Mouse (Mus musculus) spleen, postnatal 14 days (tissue): ENCODE results near the gene Apoe.
A peak's percentile ranks its signal among the peaks of the same experiment; 100 is the strongest.

Experiments
- DNase-seq, 2 experiments: peaks; one replicate each; pipeline ENCODE4 v3.0.0; 2021 to 2022; ENCODE audit warnings: low spot score in 2 of 2

The Apoe gene

DNA sequence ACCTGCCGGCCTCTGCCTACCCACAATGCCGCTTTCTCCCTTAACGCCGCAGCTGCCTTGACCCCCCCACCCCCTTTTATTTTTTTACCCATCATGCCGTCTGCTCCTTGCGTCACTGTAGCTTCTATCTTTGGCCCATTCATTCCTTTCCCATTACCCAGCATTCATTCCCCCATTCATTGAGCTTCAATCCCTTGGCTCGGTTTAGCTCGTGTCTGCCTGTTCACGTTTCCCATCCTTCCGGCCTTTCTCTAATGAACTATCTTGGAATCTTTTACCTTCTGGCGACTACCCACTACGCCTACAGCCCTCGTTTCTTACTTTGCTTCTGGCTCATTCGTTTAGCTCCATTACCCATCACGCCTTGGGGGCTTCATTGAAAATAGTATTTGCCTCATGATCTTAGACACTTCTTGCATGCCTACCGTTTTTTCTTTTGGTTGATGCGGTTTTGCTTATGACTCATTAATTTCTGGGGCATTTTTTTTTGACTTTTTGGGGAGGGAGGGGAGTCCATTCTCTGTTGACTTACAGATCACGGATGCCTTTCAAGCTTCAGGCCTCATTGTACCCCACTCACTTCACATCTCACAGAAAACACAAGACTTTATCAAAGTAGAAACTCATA lies 17.2 kb upstream of the Apoe start:
- no peak for DNase-seq

DNA sequence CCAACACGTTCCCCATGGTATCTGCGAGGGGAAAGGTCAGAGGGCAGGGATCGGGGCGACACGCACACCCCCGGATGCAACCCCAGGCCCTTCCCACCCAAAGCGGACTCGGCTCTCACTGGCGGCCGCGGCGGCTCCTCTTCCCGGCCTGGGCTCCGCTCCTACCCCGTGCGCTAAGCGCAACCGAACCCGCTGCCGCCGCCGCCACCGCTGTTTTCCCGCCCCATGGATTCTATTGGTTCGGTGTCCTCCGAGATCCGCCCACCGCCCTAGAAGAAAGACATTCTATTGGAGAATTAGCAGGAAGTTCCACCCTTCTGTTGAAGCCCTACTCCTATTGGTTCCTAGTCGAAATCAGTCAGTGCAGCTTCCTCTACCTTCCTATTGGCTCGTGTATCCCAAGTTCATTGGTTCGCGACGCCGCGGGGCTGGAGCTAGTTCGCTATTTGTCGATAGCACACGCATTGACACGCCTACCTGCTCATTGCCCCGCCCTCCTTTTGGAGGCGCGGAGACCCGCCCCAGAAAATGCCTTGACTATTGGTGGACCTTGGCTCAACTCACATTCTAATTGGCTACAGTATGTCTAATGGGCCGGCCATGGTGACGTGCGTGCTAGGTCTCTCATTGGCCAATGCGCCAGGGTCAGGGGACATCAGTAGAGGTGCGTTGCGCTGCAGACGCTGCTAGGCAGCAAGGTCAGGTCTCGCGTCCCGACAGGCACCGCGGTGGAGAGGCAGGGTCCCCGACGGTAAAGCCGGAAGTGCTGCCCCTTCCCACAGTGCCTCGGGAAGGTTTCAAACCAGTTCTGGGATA lies 16.5 kb upstream of the Apoe start, which contains the start of gene Tomm40:
Gene Tomm40, minus strand, starts transcription at position 200 of the 816 bp plus-strand sequence.
- DNase-seq: peak; percentile 94 to 95

DNA sequence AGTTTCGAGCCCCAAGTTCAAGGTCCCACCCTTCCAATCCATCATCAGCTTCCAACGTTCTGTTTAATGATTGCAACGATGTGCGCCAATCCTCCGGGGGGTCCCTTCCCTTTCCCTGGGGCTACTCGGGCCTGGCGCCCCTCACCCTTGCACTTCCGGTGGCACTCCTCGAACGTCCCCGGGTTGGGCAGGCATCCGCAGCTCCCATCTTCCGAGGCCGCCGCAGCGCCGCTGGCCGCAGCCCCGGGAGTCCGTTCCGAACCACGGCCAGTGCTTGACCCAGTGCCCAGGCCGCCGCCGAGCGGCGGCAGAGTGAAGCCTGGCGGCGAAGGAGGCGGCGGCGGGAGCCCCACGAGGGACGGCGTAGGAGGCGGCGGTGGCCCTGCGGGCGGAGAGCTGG lies 15.8 kb upstream of the Apoe start:
- DNase-seq: no peak

DNA sequence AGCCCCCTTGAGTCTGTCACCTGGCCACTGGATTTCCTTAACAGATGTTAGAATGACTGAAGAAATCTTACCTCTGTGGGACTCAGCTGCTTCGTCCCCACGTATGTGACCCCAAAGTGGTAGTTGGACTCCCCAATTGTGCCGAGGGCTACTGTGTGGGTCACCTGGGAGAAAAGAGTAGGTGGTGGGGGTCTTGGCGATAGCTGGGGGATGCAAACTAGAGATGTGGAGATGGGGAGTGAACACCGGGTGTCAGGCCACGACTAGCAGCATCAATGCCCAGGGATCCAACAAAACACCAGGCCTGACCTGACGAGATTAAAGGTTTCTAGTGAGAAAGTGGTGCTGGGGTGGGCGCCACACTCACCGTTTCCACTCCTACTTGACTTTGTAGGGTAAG lies 14.6 kb upstream of the Apoe start:
- DNase-seq: no peak

DNA sequence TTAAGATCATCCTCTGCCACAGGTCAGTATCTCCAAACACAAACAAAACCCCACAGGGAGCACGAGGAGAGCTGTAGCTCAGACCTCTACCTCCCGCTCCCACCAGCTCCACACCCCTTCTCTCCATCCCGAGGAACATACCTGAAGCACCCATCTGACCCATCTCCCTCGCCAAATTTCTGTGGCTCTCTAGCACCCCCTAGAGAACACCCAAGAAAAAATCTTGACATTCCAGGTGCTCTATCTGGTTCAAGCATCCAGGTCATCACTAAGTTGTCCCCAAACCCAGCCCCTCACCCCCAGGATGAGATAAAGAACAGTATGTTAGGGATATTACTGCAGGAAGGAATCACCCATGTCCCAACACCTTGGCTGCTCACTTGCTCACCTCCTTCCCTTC lies 14.2 kb upstream of the Apoe start:
- DNase-seq: no peak

DNA sequence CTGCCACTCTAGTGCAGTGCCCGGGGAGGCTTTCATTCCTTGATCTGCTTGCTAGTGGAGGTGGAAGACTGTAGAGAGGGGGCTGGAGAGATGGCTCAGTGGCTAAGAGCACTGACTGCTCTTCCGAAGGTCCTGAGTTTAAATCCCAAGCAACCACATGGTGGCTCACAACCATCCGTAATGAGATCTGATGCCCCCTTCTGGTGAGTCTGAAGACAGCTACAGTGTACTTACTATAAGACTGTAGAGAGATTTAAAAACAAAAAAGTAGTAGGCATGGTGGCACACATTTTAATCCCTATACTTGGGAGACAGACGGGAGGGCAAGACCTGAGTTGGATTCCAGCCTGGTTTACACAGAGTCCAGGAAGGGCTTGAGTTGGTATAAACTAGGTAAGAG lies 13.4 kb upstream of the Apoe start:
- no peak for DNase-seq

DNA sequence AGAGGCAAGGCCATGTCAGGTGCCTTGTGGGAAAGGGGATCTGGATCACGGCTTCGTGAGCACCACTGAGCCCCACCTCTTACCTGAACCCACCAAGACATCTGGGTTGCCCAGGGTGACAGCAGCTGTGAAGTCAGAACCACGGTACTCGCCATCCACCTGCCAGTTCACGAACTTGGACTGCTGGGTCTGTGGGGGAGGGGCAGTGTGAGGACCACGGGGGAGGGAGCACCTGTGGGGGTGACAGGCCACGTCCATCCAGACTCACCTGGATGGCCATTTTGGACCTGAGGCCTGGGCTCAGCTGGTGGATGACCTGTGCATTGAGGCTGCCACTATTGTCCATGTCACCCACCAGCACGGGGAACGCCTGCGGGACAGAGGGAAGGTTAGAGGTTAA lies 11.7 kb upstream of the Apoe start:
- DNase-seq: no peak

DNA sequence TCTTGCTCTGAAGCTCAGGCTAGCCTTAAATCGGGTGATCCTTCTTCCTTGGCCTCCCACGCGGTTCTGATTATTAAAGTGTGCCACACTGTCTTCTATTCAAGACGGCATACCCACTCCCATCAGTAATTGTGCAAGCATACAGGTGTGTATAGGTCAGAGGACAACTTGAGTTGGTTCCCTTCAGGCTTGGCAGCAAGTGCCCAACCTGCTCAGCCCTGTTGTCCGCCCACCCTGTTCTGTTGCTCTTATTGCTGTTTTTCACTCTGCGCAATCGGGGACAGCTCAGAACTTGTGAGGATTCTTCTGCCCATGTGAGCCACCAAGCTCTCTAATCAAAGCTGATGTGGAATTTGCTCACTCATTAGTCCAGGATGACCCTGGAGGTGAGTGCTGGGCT lies 6.3 kb upstream of the Apoe start:
- no peak for DNase-seq

DNA sequence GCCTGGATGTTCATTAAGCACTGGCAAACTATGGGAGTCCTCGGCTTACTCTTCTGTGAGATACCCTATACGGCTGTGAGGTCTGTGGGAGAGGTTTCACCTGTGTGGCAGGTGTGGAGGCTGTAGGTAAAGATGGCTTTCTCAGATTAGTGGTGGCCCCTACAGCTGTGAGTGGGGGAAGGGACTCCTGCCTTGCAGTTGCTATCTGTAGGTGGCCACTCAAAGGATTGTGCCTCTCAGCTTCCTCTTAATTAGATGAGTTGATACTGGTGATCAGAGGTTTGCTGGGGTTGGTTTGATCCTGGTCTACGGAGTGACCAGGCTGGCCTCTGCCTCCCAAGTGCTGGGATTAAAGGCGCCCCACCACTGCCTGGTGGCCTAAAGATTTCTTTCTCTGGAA lies 5.5 kb upstream of the Apoe start:
- no peak for DNase-seq

DNA sequence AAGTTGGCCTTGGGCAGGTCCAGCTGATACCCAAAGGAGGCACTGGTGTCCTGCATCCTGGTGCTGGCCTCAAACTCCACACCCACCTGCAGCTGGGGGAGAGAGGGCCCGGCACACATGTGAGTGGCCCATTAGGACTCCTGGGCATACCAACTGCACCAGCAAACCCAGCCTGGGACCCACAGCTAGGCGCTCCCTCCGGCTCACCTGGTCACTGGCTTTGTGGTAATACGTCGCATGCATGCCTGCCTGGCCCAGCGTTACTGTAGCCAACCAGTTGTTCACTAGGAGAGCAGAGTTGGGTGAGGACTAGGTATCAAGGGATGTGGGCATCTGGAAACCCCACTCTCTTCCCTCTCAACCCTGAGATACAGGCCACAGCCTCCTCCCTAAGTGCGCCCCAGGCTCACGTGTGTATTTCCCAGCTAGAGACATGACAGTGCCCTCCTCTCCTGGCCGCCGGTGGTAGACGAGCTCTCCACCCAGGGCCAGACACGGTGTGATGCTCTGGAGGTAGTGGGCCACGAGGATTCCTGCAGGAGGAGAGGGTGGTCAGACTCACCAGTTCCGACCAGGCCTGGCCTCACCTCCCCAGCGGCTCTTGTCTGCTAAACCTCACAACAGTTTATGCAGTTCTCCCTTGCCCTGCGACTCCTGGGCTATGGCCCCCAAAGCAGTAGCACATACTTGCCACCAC lies 4.0 kb upstream of the Apoe start:
- DNase-seq: no peak

DNA sequence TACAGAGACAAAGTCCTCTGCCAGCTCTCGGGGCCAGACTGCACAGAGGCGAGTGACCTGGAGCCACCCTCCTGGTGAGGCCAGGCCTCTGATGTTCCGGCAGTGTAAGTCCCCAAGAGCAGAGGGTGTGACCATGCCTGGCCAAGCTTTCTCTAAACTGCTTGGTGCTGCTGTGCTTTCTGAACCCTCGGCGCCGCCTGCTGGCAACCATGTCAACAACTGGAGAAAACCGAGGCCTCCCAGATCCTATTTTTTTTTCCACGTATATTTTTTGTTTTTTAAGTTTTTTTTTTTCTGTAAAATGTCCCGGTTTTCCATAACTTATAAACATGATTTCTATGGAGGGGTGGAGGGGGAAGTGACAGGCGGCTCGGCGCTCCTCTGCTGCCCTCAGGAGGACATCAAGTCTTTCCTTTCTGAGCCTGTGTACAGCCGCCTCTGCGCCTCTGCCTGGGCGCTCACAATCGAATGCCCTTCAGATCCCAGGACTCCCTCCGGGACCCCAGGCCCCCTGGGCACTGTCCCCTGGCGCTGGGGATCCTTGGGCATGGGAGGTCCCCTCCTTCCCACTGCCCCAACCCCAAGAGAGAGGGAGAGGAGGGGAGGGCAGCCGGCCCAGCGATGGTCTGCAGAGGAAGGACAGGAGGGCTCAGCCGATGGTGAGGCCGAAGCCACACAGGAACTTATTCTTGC lies 2.2 kb upstream of the Apoe start:
- peak in 1 of 2 experiments; percentile 49 for DNase-seq

DNA sequence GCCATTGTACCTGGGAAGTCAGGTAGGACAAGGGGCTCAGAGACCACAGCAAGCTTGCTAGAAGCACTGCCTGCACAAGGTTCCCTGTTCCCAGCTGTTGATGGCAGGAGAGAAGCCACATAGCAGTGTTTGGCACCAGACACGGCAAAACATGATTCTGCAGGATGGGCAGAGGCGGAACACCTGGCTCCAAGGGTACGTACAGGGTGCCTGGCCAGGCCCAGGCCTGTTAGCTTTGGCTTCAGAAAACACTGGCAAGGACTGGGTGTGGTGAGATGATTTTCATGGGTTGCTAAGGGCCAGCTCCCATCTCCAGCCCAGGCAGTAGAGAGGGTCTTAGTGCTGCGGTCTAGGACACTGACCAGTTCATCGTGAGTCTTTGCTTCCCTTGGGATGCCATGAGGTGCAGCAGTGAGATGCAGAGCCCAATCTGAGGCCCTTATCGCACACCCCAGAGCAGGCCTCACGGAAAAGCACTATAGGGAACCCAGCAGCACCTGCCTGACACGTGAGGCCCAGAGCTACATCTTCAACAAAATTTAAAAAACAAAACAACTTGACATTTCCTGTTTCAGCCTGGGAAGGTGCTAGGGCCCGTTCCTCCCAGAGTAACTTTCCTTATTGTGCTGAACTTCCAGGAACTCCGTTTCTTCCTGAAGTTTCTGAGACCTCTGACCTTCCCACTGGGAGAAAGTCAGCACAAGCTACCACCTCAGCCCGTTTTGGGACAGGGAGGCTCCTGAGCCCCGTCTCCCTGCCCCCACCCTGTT lies 1.5 kb upstream of the Apoe start:
- no peak for DNase-seq

DNA sequence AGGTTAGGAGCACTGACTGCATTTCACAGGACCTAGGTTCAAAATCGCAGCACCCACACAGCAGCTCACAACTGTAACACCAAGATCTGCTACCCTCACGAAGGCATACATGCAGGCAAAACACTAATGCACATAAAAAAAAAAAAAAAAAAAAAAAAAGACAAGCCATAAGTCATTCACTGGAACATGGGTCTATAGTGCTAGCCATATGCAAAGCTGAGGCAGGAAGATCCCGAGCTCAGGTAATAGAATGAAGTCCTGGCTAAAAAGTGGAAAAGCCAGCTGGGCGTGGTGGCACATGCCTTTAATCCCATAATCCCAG lies 800 bp upstream of the Apoe start:
- no peak for DNase-seq

DNA sequence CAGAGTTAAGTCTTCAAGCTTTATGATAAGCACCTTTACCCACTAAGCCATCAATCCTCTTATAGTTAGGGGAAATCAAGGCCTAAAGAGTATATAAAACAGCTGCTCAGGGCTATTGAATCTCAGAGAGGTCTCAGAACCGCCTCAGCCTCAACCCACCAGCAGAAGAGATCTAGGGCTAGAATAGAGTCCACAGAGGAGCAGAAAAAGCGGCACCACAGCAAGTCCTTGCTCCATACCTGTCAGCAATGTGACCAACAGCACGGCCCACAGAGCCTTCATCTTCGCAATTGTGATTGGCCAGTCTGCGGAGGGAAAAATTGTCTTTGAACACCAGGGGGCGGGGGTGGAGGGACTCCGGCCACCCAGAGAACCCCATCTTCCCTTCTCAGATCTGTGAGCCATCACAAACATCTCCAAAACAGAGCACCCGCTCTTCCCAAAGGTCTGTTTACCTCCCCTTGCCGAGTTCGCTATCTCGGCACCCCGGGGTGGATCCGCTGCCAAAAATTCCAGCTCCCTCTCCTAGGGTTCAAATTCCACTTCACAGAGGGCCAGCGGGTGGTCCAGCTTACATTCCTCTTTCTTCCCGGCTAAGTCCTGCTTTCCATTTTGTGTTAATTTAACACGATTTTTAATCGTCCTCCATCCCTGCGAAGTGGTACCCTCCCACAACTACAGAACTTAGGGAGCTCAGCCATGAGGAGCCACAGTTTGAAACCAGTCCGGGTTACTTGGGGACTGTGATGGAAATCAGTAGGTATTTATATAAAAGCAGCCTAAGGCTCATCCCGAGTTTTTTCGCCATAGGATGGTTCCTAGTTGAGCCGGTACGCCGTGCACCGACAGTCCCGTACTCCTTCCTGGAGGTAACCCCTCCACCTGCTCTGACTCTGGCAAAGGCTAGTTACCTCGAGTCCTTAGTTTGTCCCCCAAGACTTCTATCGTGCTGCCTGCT lies 760 bp downstream of the Apoe start:
- DNase-seq: no peak

DNA sequence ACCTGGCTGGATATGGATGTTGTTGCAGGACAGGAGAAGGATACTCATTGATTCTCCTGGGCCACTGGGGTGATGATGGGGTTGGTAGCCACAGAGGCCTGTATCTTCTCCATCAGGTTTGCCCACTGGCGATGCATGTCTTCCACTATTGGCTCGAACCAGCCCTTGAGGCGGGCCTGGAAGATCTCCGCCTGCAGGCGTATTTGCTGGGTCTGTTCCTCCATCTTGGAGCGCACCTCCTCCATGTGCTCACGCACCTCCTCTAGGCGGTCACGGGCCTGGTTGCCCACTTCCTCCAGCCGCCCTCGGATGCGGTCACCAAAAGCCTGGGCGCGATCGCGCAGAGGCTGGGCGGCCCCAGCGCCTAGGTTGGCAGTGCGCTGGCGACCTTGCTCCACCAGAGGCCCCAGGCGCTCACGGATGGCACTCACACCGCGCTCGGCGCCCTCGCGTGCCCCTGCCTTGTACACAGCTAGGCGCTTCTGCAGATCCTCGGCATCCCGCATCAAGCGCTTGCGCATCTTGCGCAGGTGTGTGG lies 2.6 kb downstream of the Apoe start:
- no peak for DNase-seq

DNA sequence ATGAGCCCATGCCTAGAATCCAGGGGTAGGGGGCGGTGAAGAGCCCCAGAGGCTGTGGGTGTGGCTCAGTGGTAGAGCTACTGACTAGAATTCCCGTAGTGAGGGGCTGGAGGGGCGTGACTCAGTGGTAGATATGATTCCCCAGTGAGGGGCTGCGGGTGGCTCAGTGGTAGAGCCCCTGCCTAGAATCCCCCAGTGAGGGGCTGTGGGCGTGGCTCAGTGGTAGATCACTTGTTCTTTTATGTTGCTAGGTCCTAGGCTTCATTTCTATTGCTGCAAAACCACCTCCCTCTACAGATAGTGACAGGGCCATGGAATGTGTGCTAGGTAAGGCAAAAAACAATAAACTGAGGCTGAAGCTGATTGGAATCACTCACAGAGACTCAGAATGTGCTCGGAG lies 3.1 kb downstream of the Apoe start:
- DNase-seq: no peak

DNA sequence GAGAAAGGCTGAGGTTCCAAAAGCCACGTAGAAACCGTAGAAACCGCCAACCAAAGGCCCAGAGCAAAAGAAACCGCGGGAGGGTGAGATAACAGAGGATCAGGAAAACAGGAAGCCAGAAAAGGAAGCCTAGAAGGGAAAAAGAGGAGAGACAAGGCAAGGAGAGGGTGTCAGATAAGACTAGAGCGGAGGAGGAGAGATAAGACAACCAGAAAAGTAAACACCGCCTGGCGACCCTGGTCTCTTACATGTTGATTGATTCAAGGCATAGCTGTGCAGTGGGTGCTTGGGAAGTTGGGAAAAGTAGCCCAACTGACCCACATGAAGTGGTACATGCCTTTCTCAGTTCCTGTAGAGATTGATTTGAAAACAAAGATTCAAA lies 3.8 kb downstream of the Apoe start:
- DNase-seq: no peak

DNA sequence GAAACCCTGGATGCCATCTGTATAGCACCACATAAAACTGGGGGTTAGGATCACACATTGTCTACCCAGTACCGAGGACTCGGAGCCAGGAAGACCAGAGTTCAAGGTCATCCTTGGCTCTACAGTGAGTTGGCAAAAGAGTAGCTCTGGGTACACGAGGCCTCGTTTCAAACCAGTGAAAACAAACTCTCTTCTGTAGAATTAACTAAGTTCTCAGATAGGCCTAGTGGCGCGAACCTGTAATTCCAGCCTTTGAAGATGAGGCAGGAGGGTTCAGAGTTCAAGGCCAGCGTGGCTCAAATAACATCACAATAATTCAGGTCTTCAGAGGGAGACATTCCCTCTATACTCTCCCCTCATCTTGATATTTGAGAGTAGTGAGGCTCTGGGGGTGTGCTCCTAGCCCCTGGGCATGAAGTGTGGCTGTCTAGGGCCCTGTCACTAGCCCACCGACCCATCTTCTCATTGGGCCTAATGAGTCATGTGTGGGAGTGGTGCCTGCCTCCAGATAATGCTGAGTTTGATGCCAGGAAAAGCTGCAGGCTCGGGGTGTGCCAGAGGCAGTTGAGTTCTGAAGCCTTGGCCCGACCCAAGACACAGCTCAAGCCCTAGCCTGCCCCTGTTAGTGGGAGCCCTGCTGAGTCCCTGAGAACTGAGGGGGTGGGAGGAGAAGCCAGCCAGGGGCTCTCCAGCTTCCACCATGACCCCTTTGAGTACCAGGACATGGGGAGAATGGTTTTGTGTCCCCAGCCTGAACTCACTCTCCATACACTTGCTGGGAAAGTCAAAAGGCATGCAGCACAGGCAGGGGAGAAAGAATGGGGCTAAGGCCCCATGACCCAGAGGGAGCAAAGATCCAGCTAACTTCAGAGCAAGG lies 4.4 kb downstream of the Apoe start:
- no peak for DNase-seq

DNA sequence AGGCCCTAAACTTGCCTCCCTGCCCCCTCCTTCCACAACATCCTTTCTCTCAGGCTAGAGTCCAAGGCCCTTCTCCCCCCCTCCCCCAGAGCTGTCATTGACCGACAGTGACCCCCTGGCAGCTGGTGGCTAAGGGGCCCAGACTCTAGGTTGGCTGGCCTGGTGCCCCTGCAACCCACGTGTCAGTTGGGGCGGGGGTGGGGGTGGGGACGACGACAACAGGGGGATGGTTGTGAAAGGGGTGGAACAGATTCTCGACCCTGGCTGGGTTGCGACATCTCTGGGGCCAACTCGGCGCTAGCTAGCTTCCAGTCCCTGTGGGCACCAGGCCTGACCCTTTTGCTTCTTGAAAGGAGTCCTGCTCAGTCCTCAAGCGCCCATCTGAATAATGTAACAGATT lies 5.6 kb downstream of the Apoe start:
- no peak for DNase-seq
